Mouse (Mus musculus): Measurements from ENCODE around the gene Cd63.

- TF ChIP-seq CTCF (IDR thresholded peaks at IDR 0.05; ENCODE audit: insufficient read depth, low read length) (no peak), POLR2A (IDR thresholded peaks at IDR 0.05; ENCODE audit: borderline replicate concordance, extremely low read depth, low read depth, low read length) (no peak)
Measured at GRCm38 (mm10) chr10:128958340-128958739, 57.6 kb downstream of the Cd63 start.

Data from lung, adult 2 months (tissue).